In genomic region chr4:150093560-150094462, GRCm38 (mm10) we compare ENCODE assay signal across 19 mouse cellular contexts. TPM values are rescaled to one million over a fixed set of nuclear protein-coding genes. Genes with fewer than 3 reads are reported as not detected.
DNase-seq lines count a peak whose midpoint lies in the region; ATAC-seq and TF ChIP-seq lines count a peak whose summit lies in the region.
"Had no signal": no experiment of that assay in that cellular context is flagged by ENCODE, and none has a peak within 500 bp of the region (broad histone marks: within the 10 kb centered on the region; RNA-seq: fewer than 3 reads in every experiment).

No protein-coding gene starts in this region.

- H3K36me3 ChIP-seq in heart, embryonic 16.5 days (ENCODE audit: control insufficient read depth, insufficient read depth): no peaks in the 10 kb centered on the region
- no peaks in the 10 kb centered on the region for H3K36me3 ChIP-seq in heart, embryonic 11.5 days (ENCODE audit: control insufficient read depth, insufficient read depth, low read length)
- H3K36me3 ChIP-seq in midbrain, embryonic 11.5 days (ENCODE audit: control insufficient read depth, insufficient read depth, low read length): no peaks in the 10 kb centered on the region
- no peaks in the 10 kb centered on the region for H3K36me3 ChIP-seq in midbrain, embryonic 16.5 days (ENCODE audit: control insufficient read depth, insufficient read depth, low read length)
- 0 out of 2 replicates have a peak, but pooled peaks cover 5% of the 10 kb centered on the region for H3K36me3 ChIP-seq in intestine, postnatal 0 days (ENCODE audit: control insufficient read depth, insufficient read depth)

- peaks cover 33% of the 10 kb centered on the region for H3K4me1 ChIP-seq in heart, embryonic 16.5 days (ENCODE audit: control insufficient read depth, insufficient read depth, low read length)
- peaks cover 15% of the 10 kb centered on the region for H3K4me1 ChIP-seq in heart, embryonic 11.5 days (ENCODE audit: control insufficient read depth, insufficient read depth, low read length)
- peaks cover 13% of the 10 kb centered on the region for H3K4me1 ChIP-seq in midbrain, embryonic 11.5 days (ENCODE audit: control insufficient read depth, insufficient read depth, low read length)
- no peaks in the 10 kb centered on the region for H3K4me1 ChIP-seq in midbrain, embryonic 16.5 days (ENCODE audit: control insufficient read depth, insufficient read depth, low read length)
- peaks cover 20% of the 10 kb centered on the region for H3K4me1 ChIP-seq in intestine, postnatal 0 days (replicated peaks; ENCODE audit: control insufficient read depth, insufficient read depth, low read length)

- no peak overlapping the region for H3K4me2 ChIP-seq in heart, embryonic 16.5 days (ENCODE audit: low read depth, low read length)
- H3K4me2 ChIP-seq in heart, embryonic 11.5 days: no peak overlapping the region
- no peak overlapping the region for H3K4me2 ChIP-seq in midbrain, embryonic 11.5 days
- no peak overlapping the region for H3K4me2 ChIP-seq in midbrain, embryonic 16.5 days (ENCODE audit: low read length)
- H3K4me2 ChIP-seq in intestine, postnatal 0 days (replicated peaks; ENCODE audit: low read depth): peak overlapping the region; percentile 54

- 50% methylated on average over 12 of the region's 12 CpGs for WGBS in heart, embryonic 16.5 days
- WGBS in heart, embryonic 11.5 days (ENCODE audit: insufficient replicate concordance): 52% methylated on average over 10 of the region's 12 CpGs
- WGBS in midbrain, embryonic 11.5 days: 25% methylated on average over 11 of the region's 12 CpGs
- WGBS in midbrain, embryonic 16.5 days: 26% methylated on average over 12 of the region's 12 CpGs
- 23% methylated on average over 12 of the region's 12 CpGs for WGBS in intestine, postnatal 0 days

- 0 out of 2 replicates have a peak overlapping the region, but pooled peaks have one; percentile 16 for H3K9ac ChIP-seq in heart, embryonic 16.5 days (ENCODE audit: low read length)
- H3K9ac ChIP-seq in heart, embryonic 11.5 days (ENCODE audit: low read depth, low read length): no peak overlapping the region
- no peak overlapping the region for H3K9ac ChIP-seq in midbrain, embryonic 11.5 days (ENCODE audit: low read length)
- no peak overlapping the region for H3K9ac ChIP-seq in midbrain, embryonic 16.5 days (ENCODE audit: low read depth, low read length)
- H3K9ac ChIP-seq in intestine, postnatal 0 days (ENCODE audit: low read depth, low read length): peak overlapping the region; percentile 18

- H3K27ac ChIP-seq in heart, embryonic 16.5 days (ENCODE audit: low read length): no peak overlapping the region
- no peak overlapping the region for H3K27ac ChIP-seq in heart, embryonic 11.5 days (ENCODE audit: low read depth, low read length)
- no peak overlapping the region for H3K27ac ChIP-seq in midbrain, embryonic 11.5 days (ENCODE audit: low read depth, low read length)
- no peak overlapping the region for H3K27ac ChIP-seq in midbrain, embryonic 16.5 days (ENCODE audit: low read length)
- peak overlapping the region; percentile 78 for H3K27ac ChIP-seq in intestine, postnatal 0 days (ENCODE audit: low read depth, low read length)
- H3K27ac ChIP-seq: layer of hippocampus, adult 2 months; macrophage had no signal

- DNase-seq in midbrain, embryonic 11.5 days (ENCODE audit: low spot score, missing footprints): no peak
- DNase-seq in testis, postnatal 10 days (ENCODE audit: low spot score): peak; percentile 58
- no peak for DNase-seq in urinary bladder, adult 18-20 months (ENCODE audit: low spot score in 2 of 2)
- DNase-seq in left cerebral cortex, adult 18-20 months (ENCODE audit: low spot score in 2 of 2): no peak
- DNase-seq: adrenal gland, postnatal 25 days; cerebellum, adult 11 months; right cerebral cortex, postnatal 4 days; thymus, adult 2 months had no signal

- no peak for TF ChIP-seq CTCF in intestine, postnatal 0 days (IDR thresholded peaks at IDR 0.05; ENCODE audit: low read depth)

- H3K9me3 ChIP-seq in heart, embryonic 16.5 days (replicated peaks; ENCODE audit: control insufficient read depth, low read length): no peaks in the 10 kb centered on the region
- no peaks in the 10 kb centered on the region for H3K9me3 ChIP-seq in heart, embryonic 11.5 days (replicated peaks; ENCODE audit: control insufficient read depth, low read length)
- H3K9me3 ChIP-seq in midbrain, embryonic 11.5 days (ENCODE audit: control insufficient read depth, low read length): no peaks in the 10 kb centered on the region
- H3K9me3 ChIP-seq in midbrain, embryonic 16.5 days (replicated peaks; ENCODE audit: control insufficient read depth, low read length, poor library complexity, severe bottlenecking): no peaks in the 10 kb centered on the region
- H3K9me3 ChIP-seq in intestine, postnatal 0 days (ENCODE audit: control insufficient read depth): no peaks in the 10 kb centered on the region

- no peaks in the 10 kb centered on the region for H3K27me3 ChIP-seq in heart, embryonic 16.5 days (ENCODE audit: control insufficient read depth, insufficient read depth, low read length)
- peaks cover 17% of the 10 kb centered on the region for H3K27me3 ChIP-seq in heart, embryonic 11.5 days (ENCODE audit: control insufficient read depth, insufficient read depth, low read length)
- peaks cover 4% of the 10 kb centered on the region for H3K27me3 ChIP-seq in midbrain, embryonic 11.5 days (ENCODE audit: control insufficient read depth, insufficient read depth, low read length)
- H3K27me3 ChIP-seq in midbrain, embryonic 16.5 days (ENCODE audit: control insufficient read depth, insufficient read depth, low read depth, low read length): peaks cover 21% of the 10 kb centered on the region
- no peaks in the 10 kb centered on the region for H3K27me3 ChIP-seq in intestine, postnatal 0 days (replicated peaks; ENCODE audit: control insufficient read depth, insufficient read depth, low read length)

- no peak overlapping the region for H3K4me3 ChIP-seq in heart, embryonic 16.5 days (ENCODE audit: low read length)
- no peak overlapping the region for H3K4me3 ChIP-seq in heart, embryonic 11.5 days (ENCODE audit: low read depth, low read length)
- no peak overlapping the region for H3K4me3 ChIP-seq in midbrain, embryonic 11.5 days (ENCODE audit: low read depth, low read length)
- H3K4me3 ChIP-seq in midbrain, embryonic 16.5 days (ENCODE audit: low read depth, low read length): no peak overlapping the region
- H3K4me3 ChIP-seq in intestine, postnatal 0 days (ENCODE audit: low read depth, low read length): no peak overlapping the region
- H3K4me3 ChIP-seq: layer of hippocampus, adult 2 months had no signal

- no peak for ATAC-seq in heart, embryonic 16.5 days (replicated peaks; ENCODE audit: extremely low read depth, insufficient read depth, low FRiP score)
- ATAC-seq in heart, embryonic 11.5 days (replicated peaks; ENCODE audit: insufficient number of reproducible peaks, low FRiP score, low TSS enrichment): no peak
- ATAC-seq in midbrain, embryonic 11.5 days (ENCODE audit: low FRiP score): peak; percentile 40; the same call in 1 of the 2 replicates
- no peak for ATAC-seq in midbrain, embryonic 16.5 days
- peak; percentile 89 for ATAC-seq in intestine, postnatal 0 days
- ATAC-seq: forebrain, embryonic 16.5 days had no signal

RNA-seq across cellular contexts. Expression of gene Gpr157, which starts 6.6 kb away (rescaled TPM):
- 4.3 and 4.5 TPM in 2 replicates for polyA plus RNA-seq in heart, embryonic 16.5 days (2015; fragmentation: Nextera tagmentation; extraction: Ambion mirVana)
- 1.3 and 1.5 TPM in 2 replicates for polyA plus RNA-seq in heart, embryonic 11.5 days (2014; fragmentation: Nextera tagmentation; extraction: Ambion mirVana)
- polyA plus RNA-seq in midbrain, embryonic 11.5 days (2014; fragmentation: Nextera tagmentation; extraction: Ambion mirVana): 0.10 and 0.15 TPM in 2 replicates
- polyA plus RNA-seq in midbrain, embryonic 16.5 days (2015; fragmentation: Nextera tagmentation; extraction: Ambion mirVana): 0.26 and 0.34 TPM in 2 replicates
- polyA plus RNA-seq in intestine, postnatal 0 days (2015; fragmentation: Nextera tagmentation; extraction: Ambion mirVana): 2.5 and 3.2 TPM in 2 replicates
- 1 to 10 TPM; 1.4 to 2.0 TPM for total RNA-seq in left cerebral cortex, adult 18-20 months (2021)

RNA-seq across cellular contexts. Expression of gene Slc2a5, which starts 25.3 kb away (rescaled TPM):
- polyA plus RNA-seq in heart, embryonic 16.5 days (2015; fragmentation: Nextera tagmentation; extraction: Ambion mirVana): 0.49 and 0.77 TPM in 2 replicates
- polyA plus RNA-seq in heart, embryonic 11.5 days (2014; fragmentation: Nextera tagmentation; extraction: Ambion mirVana): 0.79 and 1.3 TPM in 2 replicates
- polyA plus RNA-seq in midbrain, embryonic 11.5 days (2014; fragmentation: Nextera tagmentation; extraction: Ambion mirVana): 1.1 and 1.6 TPM in 2 replicates
- 2.1 and 2.9 TPM in 2 replicates for polyA plus RNA-seq in midbrain, embryonic 16.5 days (2015; fragmentation: Nextera tagmentation; extraction: Ambion mirVana)
- 23.8 and 26.9 TPM in 2 replicates for polyA plus RNA-seq in intestine, postnatal 0 days (2015; fragmentation: Nextera tagmentation; extraction: Ambion mirVana)
- total RNA-seq in left cerebral cortex, adult 18-20 months (2021): 1 to 10 TPM; 7.3 to 8.2 TPM

RNA-seq across cellular contexts. Expression of gene Slc2a7, which starts 55.0 kb away (rescaled TPM):
- polyA plus RNA-seq in heart, embryonic 16.5 days (2015; fragmentation: Nextera tagmentation; extraction: Ambion mirVana): not detected in 2 replicates
- not detected in 2 replicates for polyA plus RNA-seq in heart, embryonic 11.5 days (2014; fragmentation: Nextera tagmentation; extraction: Ambion mirVana)
- polyA plus RNA-seq in midbrain, embryonic 11.5 days (2014; fragmentation: Nextera tagmentation; extraction: Ambion mirVana): not detected in 2 replicates
- polyA plus RNA-seq in midbrain, embryonic 16.5 days (2015; fragmentation: Nextera tagmentation; extraction: Ambion mirVana): not detected in 2 replicates
- 7.0 and 8.2 TPM in 2 replicates for polyA plus RNA-seq in intestine, postnatal 0 days (2015; fragmentation: Nextera tagmentation; extraction: Ambion mirVana)
- total RNA-seq in left cerebral cortex, adult 18-20 months (2021): not detected
- total RNA-seq: adrenal gland, postnatal 25 days; layer of hippocampus, adult 2 months had no signal
- polyA plus RNA-seq: embryonic facial prominence, embryonic 11.5 days; forebrain, embryonic 16.5 days; gonadal fat pad, adult 2 months; limb, embryonic 11.5 days; macrophage; neural tube, embryonic 14.5 days had no signal

Comparison
In these comparisons a context has a peak if more than half of its experiments do, and no peak if none do; other contexts are left out.
1. ATAC-seq: peak in midbrain, embryonic 11.5 days (single experiment) and intestine, postnatal 0 days (single experiment); none in heart, embryonic 16.5 days (single experiment), heart, embryonic 11.5 days (single experiment) and midbrain, embryonic 16.5 days (single experiment).
2. H3K9ac ChIP-seq: peak in heart, embryonic 16.5 days (single experiment) and intestine, postnatal 0 days (single experiment); none in heart, embryonic 11.5 days (single experiment), midbrain, embryonic 11.5 days (single experiment) and midbrain, embryonic 16.5 days (single experiment).